Mouse (Mus musculus): ENCODE measurements at regions not wholly inside any gene's neighbourhood (a gene's known extent, or its start where the extent isn't known, plus 50 kb on each side); places are given as distances from the start of the nearest gene placed in this dataset.

GRCm38 (mm10) chr3:52647161-52647692, 369.8 kb downstream of the Cog6 start:
- no peaks in the 10 kb centered on the region for H3K4me1 ChIP-seq (ENCODE audit: control insufficient read depth, low read depth, low read length)
- H3K4me3 ChIP-seq (ENCODE audit: low read depth, low read length), result no peak overlapping the region
- WGBS (ENCODE audit: insufficient replicate concordance), result 73% methylated on average over 10 of the region's 10 CpGs
- ATAC-seq (ENCODE audit: low read depth), result no peak
- no peaks in the 10 kb centered on the region for H3K27me3 ChIP-seq (ENCODE audit: control insufficient read depth, insufficient read depth, low read depth, low read length)
- no peak overlapping the region for H3K9ac ChIP-seq (ENCODE audit: low read depth, low read length)
- H3K4me2 ChIP-seq (ENCODE audit: low read depth, low read length), result no peak overlapping the region
- H3K27ac ChIP-seq (ENCODE audit: low read length), result no peak overlapping the region
- H3K36me3 ChIP-seq (ENCODE audit: control insufficient read depth, insufficient read depth), result no peaks in the 10 kb centered on the region
- H3K9me3 ChIP-seq (replicated peaks; ENCODE audit: control insufficient read depth, low read length), result no peaks in the 10 kb centered on the region

GRCm38 (mm10) chr3:52645156-52645555, 371.9 kb downstream of the Cog6 start:
- WGBS (ENCODE audit: insufficient replicate concordance), result 73% methylated on average over 12 of the region's 12 CpGs
- Histone ChIP-seq H3K36me3 (ENCODE audit: control insufficient read depth, insufficient read depth) (no peaks in the 10 kb centered on the region), H3K4me3 (ENCODE audit: low read depth, low read length) (no peak overlapping the region), H3K27ac (ENCODE audit: low read length) (no peak overlapping the region), H3K4me1 (ENCODE audit: control insufficient read depth, low read depth, low read length) (no peaks in the 10 kb centered on the region), H3K4me2 (ENCODE audit: low read depth, low read length) (no peak overlapping the region), H3K9ac (ENCODE audit: low read depth, low read length) (no peak overlapping the region), H3K9me3 (replicated peaks; ENCODE audit: control insufficient read depth, low read length) (no peaks in the 10 kb centered on the region), H3K27me3 (ENCODE audit: control insufficient read depth, insufficient read depth, low read depth, low read length) (no peaks in the 10 kb centered on the region)
- no peak for ATAC-seq (ENCODE audit: low read depth)

- no peak for ATAC-seq (ENCODE audit: low read depth)
- Histone ChIP-seq H3K4me3 (ENCODE audit: low read depth, low read length) (no peak overlapping the region), H3K9ac (ENCODE audit: low read depth, low read length) (no peak overlapping the region), H3K27me3 (ENCODE audit: control insufficient read depth, insufficient read depth, low read depth, low read length) (no peaks in the 10 kb centered on the region), H3K4me2 (ENCODE audit: low read depth, low read length) (no peak overlapping the region), H3K36me3 (ENCODE audit: control insufficient read depth, insufficient read depth) (no peaks in the 10 kb centered on the region), H3K27ac (ENCODE audit: low read length) (no peak overlapping the region), H3K4me1 (ENCODE audit: control insufficient read depth, low read depth, low read length) (no peaks in the 10 kb centered on the region), H3K9me3 (replicated peaks; ENCODE audit: control insufficient read depth, low read length) (no peaks in the 10 kb centered on the region)
- WGBS (ENCODE audit: insufficient replicate concordance), result 37% methylated on average over 16 of the region's 16 CpGs
These were observed 372.6 kb downstream of the Cog6 start for GRCm38 (mm10) chr3:52644178-52645128.

- H3K9ac ChIP-seq (ENCODE audit: low read depth, low read length), result no peak overlapping the region
- H3K27ac ChIP-seq (ENCODE audit: low read length), result no peak overlapping the region
- no peaks in the 10 kb centered on the region for H3K36me3 ChIP-seq (ENCODE audit: control insufficient read depth, insufficient read depth)
- H3K4me3 ChIP-seq (ENCODE audit: low read depth, low read length), result no peak overlapping the region
- H3K4me1 ChIP-seq (ENCODE audit: control insufficient read depth, low read depth, low read length), result no peaks in the 10 kb centered on the region
- no peaks in the 10 kb centered on the region for H3K27me3 ChIP-seq (ENCODE audit: control insufficient read depth, insufficient read depth, low read depth, low read length)
- ATAC-seq (ENCODE audit: low read depth), result no peak
- 72% methylated on average over 10 of the region's 10 CpGs for WGBS (ENCODE audit: insufficient replicate concordance)
- no peaks in the 10 kb centered on the region for H3K9me3 ChIP-seq (replicated peaks; ENCODE audit: control insufficient read depth, low read length)
- H3K4me2 ChIP-seq (ENCODE audit: low read depth, low read length), result no peak overlapping the region
These were observed 373.2 kb downstream of the Cog6 start for GRCm38 (mm10) chr3:52643796-52644177.

- no peak for ATAC-seq (ENCODE audit: low read depth)
- 64% methylated on average over 9 of the region's 9 CpGs for WGBS (ENCODE audit: insufficient replicate concordance)
- H3K9ac ChIP-seq (ENCODE audit: low read depth, low read length), result no peak overlapping the region
- no peaks in the 10 kb centered on the region for H3K4me1 ChIP-seq (ENCODE audit: control insufficient read depth, low read depth, low read length)
- no peaks in the 10 kb centered on the region for H3K9me3 ChIP-seq (replicated peaks; ENCODE audit: control insufficient read depth, low read length)
- H3K4me2 ChIP-seq (ENCODE audit: low read depth, low read length), result no peak overlapping the region
- no peaks in the 10 kb centered on the region for H3K36me3 ChIP-seq (ENCODE audit: control insufficient read depth, insufficient read depth)
- H3K27me3 ChIP-seq (ENCODE audit: control insufficient read depth, insufficient read depth, low read depth, low read length), result no peaks in the 10 kb centered on the region
- no peak overlapping the region for H3K27ac ChIP-seq (ENCODE audit: low read length)
- no peak overlapping the region for H3K4me3 ChIP-seq (ENCODE audit: low read depth, low read length)
These were observed 373.9 kb downstream of the Cog6 start for GRCm38 (mm10) chr3:52643100-52643551.

GRCm38 (mm10) chr3:52641226-52642181, 373.4 kb downstream of the Foxo1 start:
- no peaks in the 10 kb centered on the region for H3K9me3 ChIP-seq (replicated peaks; ENCODE audit: control insufficient read depth, low read length)
- no peak overlapping the region for H3K4me3 ChIP-seq (ENCODE audit: low read depth, low read length)
- H3K4me1 ChIP-seq (ENCODE audit: control insufficient read depth, low read depth, low read length), result no peaks in the 10 kb centered on the region
- H3K27ac ChIP-seq (ENCODE audit: low read length), result no peak overlapping the region
- 66% methylated on average over 10 of the region's 10 CpGs for WGBS (ENCODE audit: insufficient replicate concordance)
- no peak overlapping the region for H3K4me2 ChIP-seq (ENCODE audit: low read depth, low read length)
- H3K36me3 ChIP-seq (ENCODE audit: control insufficient read depth, insufficient read depth), result no peaks in the 10 kb centered on the region
- H3K27me3 ChIP-seq (ENCODE audit: control insufficient read depth, insufficient read depth, low read depth, low read length), result no peaks in the 10 kb centered on the region
- ATAC-seq (ENCODE audit: low read depth), result no peak
- no peak overlapping the region for H3K9ac ChIP-seq (ENCODE audit: low read depth, low read length)

GRCm38 (mm10) chr3:52640250-52641147, 372.4 kb downstream of the Foxo1 start:
- no peaks in the 10 kb centered on the region for H3K36me3 ChIP-seq (ENCODE audit: control insufficient read depth, insufficient read depth)

GRCm38 (mm10) chr3:52638816-52639215, 370.7 kb downstream of the Foxo1 start:
- no peak for ATAC-seq (ENCODE audit: low read depth)

More at GRCm38 (mm10) chr3:52640250-52641147, 372.4 kb downstream of the Foxo1 start:
- Histone ChIP-seq H3K27ac (ENCODE audit: low read length) (no peak overlapping the region), H3K4me3 (ENCODE audit: low read depth, low read length) (no peak overlapping the region), H3K4me1 (ENCODE audit: control insufficient read depth, low read depth, low read length) (no peaks in the 10 kb centered on the region), H3K4me2 (ENCODE audit: low read depth, low read length) (no peak overlapping the region), H3K9me3 (replicated peaks; ENCODE audit: control insufficient read depth, low read length) (no peaks in the 10 kb centered on the region), H3K27me3 (ENCODE audit: control insufficient read depth, insufficient read depth, low read depth, low read length) (no peaks in the 10 kb centered on the region), H3K9ac (ENCODE audit: low read depth, low read length) (no peak overlapping the region)
- 32% methylated on average over 16 of the region's 16 CpGs for WGBS (ENCODE audit: insufficient replicate concordance)
- peak; percentile 32; the same call in 1 of the 2 replicates for ATAC-seq (ENCODE audit: low read depth)

More at GRCm38 (mm10) chr3:52638816-52639215, 370.7 kb downstream of the Foxo1 start:
- Histone ChIP-seq H3K27me3 (ENCODE audit: control insufficient read depth, insufficient read depth, low read depth, low read length) (no peaks in the 10 kb centered on the region), H3K27ac (ENCODE audit: low read length) (no peak overlapping the region), H3K9me3 (replicated peaks; ENCODE audit: control insufficient read depth, low read length) (no peaks in the 10 kb centered on the region), H3K4me3 (ENCODE audit: low read depth, low read length) (no peak overlapping the region), H3K4me2 (ENCODE audit: low read depth, low read length) (no peak overlapping the region), H3K4me1 (ENCODE audit: control insufficient read depth, low read depth, low read length) (no peaks in the 10 kb centered on the region), H3K36me3 (ENCODE audit: control insufficient read depth, insufficient read depth) (no peaks in the 10 kb centered on the region), H3K9ac (ENCODE audit: low read depth, low read length) (no peak overlapping the region)
- WGBS (ENCODE audit: insufficient replicate concordance), result 58% methylated on average over 5 of the region's 5 CpGs
